Mouse (Mus musculus) midbrain, embryonic 14.5 days (tissue): ENCODE results near the gene Lef1. TPM values are rescaled to one million over a fixed set of nuclear protein-coding genes. Genes with fewer than 3 reads are reported as not detected.

ENCODE experiments used
- ATAC-seq: fragments of 200-750 bp; cut with Nextera tagmentation; 2 replicates; pipeline ENCODE4 v1.8.0; 2017; ENCODE audit warnings: moderate number of reproducible peaks, moderate library complexity; ENCODE audit not compliant: low FRiP score, low TSS enrichment
- DNase-seq: peaks from one replicate; pipeline ENCODE4 v3.0.0-alpha.2; 2015
- H3K27ac ChIP-seq: fragments of 300-500 bp; sonication (generic); replicated peaks from 2 replicates; pipeline ENCODE4 v1.5.1; 2014; ENCODE audit warnings: mild to moderate bottlenecking, low read depth, low read length, moderate library complexity
- H3K27me3 ChIP-seq: fragments of 300-500 bp; sonication (generic); 2 replicates; pipeline ENCODE4 v1.6.1; 2014; ENCODE audit warnings: low read length, control low read depth, mixed read lengths; ENCODE audit not compliant: control insufficient read depth, insufficient read depth
- H3K36me3 ChIP-seq: fragments of 300-500 bp; sonication (generic); 2 replicates; pipeline ENCODE4 v1.6.1; 2014; ENCODE audit warnings: low read length, control low read depth; ENCODE audit not compliant: control insufficient read depth, insufficient read depth
- H3K4me1 ChIP-seq: fragments of 300-500 bp; sonication (generic); 2 replicates; pipeline ENCODE4 v1.6.1; 2014; ENCODE audit warnings: mild to moderate bottlenecking, antibody characterized with exemption, low read length, control low read depth; ENCODE audit not compliant: control insufficient read depth, insufficient read depth
- H3K4me2 ChIP-seq: fragments of 300-500 bp; sonication (generic); 2 replicates; pipeline ENCODE4 v1.6.1; 2014; ENCODE audit warnings: mild to moderate bottlenecking, low read length, moderate library complexity
- H3K4me3 ChIP-seq: fragments of 300-500 bp; sonication (generic); replicated peaks from 2 replicates; pipeline ENCODE4 v1.5.1; 2014; ENCODE audit warnings: low read depth, low read length
- H3K9ac ChIP-seq: fragments of 300-500 bp; sonication (generic); replicated peaks from 2 replicates; pipeline ENCODE4 v1.6.1; 2014; ENCODE audit warnings: mild to moderate bottlenecking, low read length, moderate library complexity
- H3K9me3 ChIP-seq: fragments of 300-500 bp; sonication (generic); 2 replicates; pipeline ENCODE4 v1.6.1; 2016; ENCODE audit warnings: low read length, control low read depth, mixed read lengths; ENCODE audit not compliant: control insufficient read depth
- WGBS: fragments of 180-500 bp; shearing (Covaris S2); extraction: QIAGEN DNeasy Blood & Tissue Kit; methylation state at CpG from one replicate; pipeline ENCODE4 v1.1.7; 2014; 5-methylcytosine and 5-hydroxymethylcytosine counted together
- polyA plus RNA-seq: library from polyadenylated mRNA; unstranded; fragments of >200 nt; fragmentation: Nextera tagmentation; extraction: Ambion mirVana; gene quantifications from 2 replicates; pipeline ENCODE4 v1.2.1, GENCODE M21; 2014

Gene Lef1
- polyA plus RNA-seq, 1 experiment from 2014 or later = 93.8 TPM

DNA sequence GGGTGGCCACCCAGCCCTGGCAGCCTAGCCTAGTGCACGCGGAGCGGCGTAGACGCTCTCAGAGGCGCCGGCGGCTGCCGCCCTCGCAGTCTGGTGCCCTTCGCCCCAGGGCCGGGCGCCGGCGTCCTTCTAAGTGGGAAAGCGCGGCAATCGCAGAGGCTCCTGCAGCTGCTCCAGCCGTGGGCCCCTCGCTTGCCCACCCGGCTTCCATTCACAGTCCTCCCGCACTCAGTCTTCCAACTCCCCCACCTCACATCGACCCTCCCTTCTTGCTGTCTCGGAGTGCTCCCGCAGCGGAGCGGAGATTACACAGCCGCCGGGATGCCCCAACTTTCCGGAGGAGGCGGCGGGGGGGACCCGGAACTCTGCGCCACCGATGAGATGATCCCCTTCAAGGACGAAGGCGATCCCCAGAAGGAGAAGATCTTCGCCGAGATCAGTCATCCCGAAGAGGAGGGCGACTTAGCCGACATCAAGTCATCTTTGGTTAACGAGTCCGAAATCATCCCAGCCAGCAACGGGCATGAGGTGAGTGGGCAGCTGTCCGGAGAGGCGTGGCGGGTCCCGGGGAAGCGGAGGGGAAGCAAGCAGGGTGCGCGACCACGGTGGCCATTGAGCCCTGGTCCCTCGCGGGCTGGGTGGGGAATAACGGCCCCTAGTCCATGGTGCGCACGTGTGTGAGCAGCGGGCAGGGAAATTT lies 1.0 kb downstream of the Lef1 start:
- peaks cover 32% of the 10 kb centered on the region for H3K4me1 ChIP-seq
- peak overlapping the region; percentile 65 for H3K4me2 ChIP-seq
- H3K27me3 ChIP-seq = peaks cover 6% of the 10 kb centered on the region; the same call in 1 of the 2 replicates
- peak overlapping the region; percentile 86 for H3K27ac ChIP-seq
- no peaks in the 10 kb centered on the region for H3K9me3 ChIP-seq
- peaks cover 8% of the 10 kb centered on the region; the same call in 1 of the 2 replicates for H3K36me3 ChIP-seq
- DNase-seq (peak; percentile 74), ATAC-seq (peak; percentile 41; the same call in 1 of the 2 replicates)
- H3K4me3 ChIP-seq = peak overlapping the region; percentile 69
- H3K9ac ChIP-seq = peak overlapping the region; percentile 79
- WGBS = under 1% methylated on average over 59 of the region's 59 CpGs

DNA sequence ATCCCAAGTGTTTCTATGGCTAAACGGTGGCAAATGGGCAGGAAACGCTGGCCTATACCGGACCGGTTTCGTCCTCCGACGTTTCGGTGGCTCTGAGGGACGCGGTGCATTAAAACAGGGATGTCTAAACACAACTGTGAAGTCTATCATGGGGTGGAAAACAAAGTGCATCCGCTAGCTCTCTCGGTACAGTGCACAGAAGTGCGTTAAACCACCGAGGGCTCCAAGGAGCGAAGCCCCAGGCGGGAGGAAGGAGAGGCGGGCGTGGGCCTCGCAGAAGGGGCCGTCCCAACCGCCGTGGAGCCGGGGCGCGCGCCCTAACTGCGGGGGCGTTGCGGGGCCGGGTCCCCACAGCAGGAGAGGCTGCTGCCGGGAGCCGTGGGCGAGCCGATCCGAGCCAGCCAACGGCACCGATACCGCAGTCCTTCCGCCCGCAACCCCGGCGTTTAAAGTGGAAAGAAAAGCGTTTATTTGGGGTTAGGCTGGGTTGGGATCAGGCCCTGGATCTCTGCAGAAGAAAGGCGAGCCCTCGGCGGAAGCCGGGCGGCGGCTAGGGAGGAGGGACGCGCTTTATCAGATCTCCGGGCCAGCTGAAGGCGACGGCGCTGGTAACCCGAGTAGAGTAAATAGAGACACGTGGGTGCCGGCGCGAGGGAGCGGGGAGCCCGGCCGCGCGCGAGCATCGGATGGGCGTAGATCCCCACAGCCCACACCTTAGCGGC lies 1.7 kb downstream of the Lef1 start:
- ATAC-seq (peak; percentile 21), DNase-seq (peak; percentile 77)
- Histone ChIP-seq H3K9me3 (no peaks in the 10 kb centered on the region), H3K36me3 (peaks cover 8% of the 10 kb centered on the region; the same call in 1 of the 2 replicates), H3K9ac (peak overlapping the region; percentile 79), H3K4me1 (peaks cover 27% of the 10 kb centered on the region), H3K27me3 (peaks cover 5% of the 10 kb centered on the region; the same call in 1 of the 2 replicates), H3K27ac (peak overlapping the region; percentile 86), H3K4me2 (peak overlapping the region; percentile 65), H3K4me3 (peak overlapping the region; percentile 69)
- WGBS = under 1% methylated on average over 69 of the region's 69 CpGs

DNA sequence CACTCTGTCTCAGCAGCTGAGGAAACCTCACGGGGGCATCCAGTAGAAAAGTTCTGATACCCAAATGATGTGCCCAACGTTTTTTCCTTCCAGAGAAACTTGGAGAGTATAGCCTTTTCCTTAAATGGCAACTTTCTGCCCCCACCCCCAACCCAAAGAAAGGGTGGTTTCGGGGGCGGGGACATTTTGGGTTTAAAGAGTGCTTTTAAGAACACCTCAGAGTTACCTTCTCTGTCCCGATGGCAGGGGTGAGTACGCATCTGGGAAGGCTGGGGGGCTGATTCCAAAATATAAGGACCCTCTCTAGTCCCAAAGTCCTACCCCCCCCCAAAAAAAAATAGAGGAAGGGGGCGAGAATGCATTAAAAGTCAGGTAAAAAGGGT lies 2.3 kb downstream of the Lef1 start:
- Histone ChIP-seq H3K4me2 (peak overlapping the region; percentile 65), H3K27me3 (peaks cover 3% of the 10 kb centered on the region; the same call in 1 of the 2 replicates), H3K27ac (peak overlapping the region; percentile 86), H3K9ac (peak overlapping the region; percentile 79), H3K4me3 (peak overlapping the region; percentile 69), H3K4me1 (peaks cover 26% of the 10 kb centered on the region), H3K9me3 (no peaks in the 10 kb centered on the region), H3K36me3 (peaks cover 8% of the 10 kb centered on the region; the same call in 1 of the 2 replicates)
- DNase-seq = no peak
- 0% methylated on average over 7 of the region's 7 CpGs for WGBS
- ATAC-seq = no peak

DNA sequence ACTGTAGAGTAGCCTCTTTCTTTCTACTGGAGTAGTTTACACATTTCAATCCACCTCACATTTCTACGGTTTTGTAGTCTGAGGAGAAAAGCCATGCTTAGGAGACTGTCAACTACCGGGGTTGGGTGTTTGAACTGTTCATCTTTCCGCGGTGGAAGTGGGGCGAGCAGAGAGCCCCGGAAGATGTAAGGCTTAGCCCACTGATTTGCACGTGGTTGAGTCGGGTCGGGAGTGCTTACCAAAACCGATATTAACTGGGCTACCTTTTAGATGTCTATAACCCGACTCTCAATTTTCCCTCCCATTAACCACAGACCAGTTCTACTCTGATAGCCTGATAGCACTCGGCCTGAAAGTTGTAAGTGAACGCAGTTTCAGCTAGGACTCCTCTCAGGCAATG lies 2.8 kb downstream of the Lef1 start:
- H3K27me3 ChIP-seq = peaks cover 3% of the 10 kb centered on the region; the same call in 1 of the 2 replicates

DNA sequence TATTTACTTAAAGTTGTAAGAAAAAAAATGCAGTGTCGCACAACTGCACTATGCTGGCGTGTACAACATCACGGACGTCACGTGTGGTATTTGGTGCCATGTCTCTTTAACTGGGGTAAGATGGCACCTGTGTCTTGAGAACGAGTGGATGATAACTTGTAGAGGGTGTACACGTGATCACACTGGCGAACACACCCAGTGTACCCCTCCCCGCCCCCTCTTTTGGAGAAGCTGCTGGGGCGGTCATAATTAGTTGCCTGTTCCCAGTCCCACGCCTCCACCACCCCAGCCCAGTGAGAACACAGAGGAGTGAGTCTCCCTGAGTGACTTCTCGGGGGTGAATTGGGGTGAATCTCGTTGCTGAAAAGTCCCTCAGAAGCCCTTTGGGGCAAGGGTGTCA lies 5.8 kb downstream of the Lef1 start:
- Histone ChIP-seq H3K36me3 (peaks cover 11% of the 10 kb centered on the region; the same call in 1 of the 2 replicates), H3K4me1 (peaks cover 13% of the 10 kb centered on the region; the same call in 1 of the 2 replicates), H3K27ac (no peak overlapping the region), H3K4me2 (peak overlapping the region; percentile 65), H3K4me3 (peak overlapping the region; percentile 13; the same call in 1 of the 2 replicates), H3K27me3 (peaks cover 3% of the 10 kb centered on the region; the same call in 1 of the 2 replicates), H3K9me3 (no peaks in the 10 kb centered on the region), H3K9ac (no peak overlapping the region)
- DNase-seq (no peak), ATAC-seq (no peak)
- 91% methylated on average over 13 of the region's 13 CpGs for WGBS

More for the DNA sequence above, 2.8 kb downstream of the Lef1 start:
- H3K4me3 ChIP-seq = peak overlapping the region; percentile 69
- ATAC-seq (no peak), DNase-seq (peak; percentile 46)
- peaks cover 8% of the 10 kb centered on the region; the same call in 1 of the 2 replicates for H3K36me3 ChIP-seq
- 3% methylated on average over 13 of the region's 13 CpGs for WGBS
- peak overlapping the region; percentile 65 for H3K4me2 ChIP-seq
- peak overlapping the region; percentile 79 for H3K9ac ChIP-seq
- H3K4me1 ChIP-seq = peaks cover 21% of the 10 kb centered on the region
- no peaks in the 10 kb centered on the region for H3K9me3 ChIP-seq
- no peak overlapping the region for H3K27ac ChIP-seq

DNA sequence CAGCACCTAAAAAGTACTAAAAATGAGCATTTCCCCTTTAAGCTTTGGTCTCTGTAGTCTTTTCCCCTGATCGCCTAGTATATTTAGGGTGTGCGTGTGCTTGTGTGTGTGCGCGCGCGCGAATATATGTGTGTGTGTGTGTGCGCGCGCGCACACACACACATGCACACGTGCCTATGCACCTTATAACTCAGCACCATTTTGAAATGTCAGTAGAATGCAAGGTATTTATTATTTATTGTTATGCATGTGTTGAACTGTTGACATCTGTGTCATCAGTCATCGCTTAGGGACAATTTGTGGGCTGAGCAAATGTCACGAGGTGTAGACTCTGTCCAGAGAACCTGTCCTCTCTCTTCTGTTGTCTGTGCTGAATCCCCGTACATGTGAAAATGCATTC lies 7.1 kb downstream of the Lef1 start:
- H3K4me2 ChIP-seq = peak overlapping the region; percentile 65
- DNase-seq (no peak), ATAC-seq (no peak)
- H3K36me3 ChIP-seq = peaks cover 22% of the 10 kb centered on the region
- H3K4me3 ChIP-seq = 0 out of 2 replicates have a peak overlapping the region, but pooled peaks have one; percentile 8
- no peak overlapping the region for H3K27ac ChIP-seq
- no peak overlapping the region for H3K9ac ChIP-seq
- no peaks in the 10 kb centered on the region for H3K9me3 ChIP-seq
- peaks cover 3% of the 10 kb centered on the region; the same call in 1 of the 2 replicates for H3K27me3 ChIP-seq
- 93% methylated on average over 15 of the region's 15 CpGs for WGBS
- H3K4me1 ChIP-seq = peaks cover 13% of the 10 kb centered on the region; the same call in 1 of the 2 replicates

DNA sequence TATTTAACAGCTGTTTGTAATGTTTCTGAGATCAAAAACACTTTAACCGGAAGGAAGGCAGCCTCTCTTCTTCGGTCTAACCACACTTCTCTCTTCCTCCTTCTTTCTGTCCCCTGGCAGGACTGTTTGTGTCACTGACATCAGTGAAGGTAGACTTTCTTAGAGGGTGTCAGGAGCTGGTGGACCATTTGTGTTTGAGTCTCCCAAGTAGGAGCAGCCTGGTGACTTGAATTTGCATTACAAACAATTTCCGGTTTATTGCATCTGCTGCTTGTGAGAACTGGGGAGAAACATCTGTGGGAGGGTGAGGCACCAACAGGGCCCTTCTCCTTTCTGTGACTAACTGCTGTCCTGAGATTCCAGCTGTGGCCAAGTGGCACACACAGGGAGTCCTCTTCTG lies 7.6 kb downstream of the Lef1 start:
- WGBS = 74% methylated on average over 3 of the region's 3 CpGs
- Histone ChIP-seq H3K36me3 (peaks cover 24% of the 10 kb centered on the region), H3K4me1 (peaks cover 13% of the 10 kb centered on the region; the same call in 1 of the 2 replicates), H3K9ac (no peak overlapping the region), H3K4me3 (no peak overlapping the region), H3K27ac (no peak overlapping the region), H3K4me2 (peak overlapping the region; percentile 65), H3K27me3 (no peaks in the 10 kb centered on the region), H3K9me3 (no peaks in the 10 kb centered on the region)
- no peak for ATAC-seq
- no peak for DNase-seq

DNA sequence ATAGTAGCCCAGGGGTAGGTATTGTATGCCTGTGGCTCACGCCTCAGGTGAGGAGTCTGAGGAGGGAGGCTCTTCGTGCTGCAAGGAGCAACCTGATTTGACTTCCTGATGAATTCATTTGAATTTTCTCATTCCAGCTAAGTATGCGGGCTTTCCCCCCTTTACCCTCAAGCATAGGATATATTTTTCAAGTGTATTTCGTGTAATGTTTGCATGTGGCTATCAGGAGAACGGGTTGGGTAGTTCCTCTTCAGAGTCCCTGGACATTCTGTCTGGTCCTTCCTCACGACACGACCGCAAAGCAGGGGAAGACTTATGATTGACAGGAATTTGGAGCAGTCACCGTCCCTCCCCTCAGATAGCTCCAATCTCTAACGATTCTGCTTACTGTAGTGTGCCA lies 9.2 kb downstream of the Lef1 start:
- 0 out of 2 replicates have a peak, but pooled peaks cover 9% of the 10 kb centered on the region for H3K4me1 ChIP-seq
- H3K36me3 ChIP-seq = peaks cover 34% of the 10 kb centered on the region
- H3K9me3 ChIP-seq = no peaks in the 10 kb centered on the region
- no peak overlapping the region for H3K4me3 ChIP-seq
- no peak for DNase-seq
- H3K27me3 ChIP-seq = no peaks in the 10 kb centered on the region
- ATAC-seq = no peak
- 79% methylated on average over 10 of the region's 10 CpGs for WGBS
- H3K4me2 ChIP-seq = no peak overlapping the region
- no peak overlapping the region for H3K27ac ChIP-seq
- no peak overlapping the region for H3K9ac ChIP-seq
